Mouse (Mus musculus) testis, postnatal 14 days (tissue): ENCODE measurements around the gene Clec9a.

Source experiments
- DNase-seq: peaks from one replicate; pipeline ENCODE4 v3.0.0; 2021; ENCODE audit warnings: low spot score

Clec9a gene

DNA sequence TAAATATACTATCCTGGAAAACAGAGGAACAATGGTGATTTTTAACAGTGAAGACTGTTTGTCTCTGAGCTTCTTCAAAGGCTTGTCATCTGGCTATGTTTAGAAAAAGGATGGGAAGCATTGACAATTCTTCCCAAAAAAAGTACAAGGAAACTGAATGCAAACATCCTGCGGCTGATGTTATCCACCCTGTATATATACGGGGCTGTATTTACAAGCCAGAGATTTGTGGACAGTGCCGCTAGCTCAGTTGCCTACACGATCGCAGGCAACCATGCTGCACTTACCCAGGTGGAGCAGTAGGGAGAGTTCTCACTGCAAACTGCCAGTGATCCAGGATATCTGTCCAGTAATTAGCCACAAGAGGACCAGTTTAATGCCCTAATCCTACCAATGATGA is 16.6 kb downstream of the Clec9a start:
- no peak for DNase-seq

DNA sequence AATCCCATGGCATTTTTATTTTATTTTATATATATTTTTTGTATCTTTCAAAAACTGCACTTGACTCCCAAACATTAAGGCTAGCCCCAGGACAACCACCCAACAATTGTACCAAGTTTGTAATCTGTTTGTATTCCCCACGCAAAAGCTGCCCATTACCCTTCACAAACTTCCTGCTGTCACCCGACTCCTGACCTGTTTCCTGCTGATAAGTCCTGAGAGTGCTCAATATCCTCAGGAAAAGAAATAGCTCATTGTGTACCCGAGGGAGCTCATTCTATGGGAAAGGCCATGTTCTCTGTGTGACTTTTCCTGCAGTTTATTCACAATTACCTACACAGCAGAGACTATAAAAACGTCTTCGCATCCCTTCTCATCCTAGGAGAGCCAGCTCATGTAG is 17.1 kb downstream of the Clec9a start:
- no peak for DNase-seq

DNA sequence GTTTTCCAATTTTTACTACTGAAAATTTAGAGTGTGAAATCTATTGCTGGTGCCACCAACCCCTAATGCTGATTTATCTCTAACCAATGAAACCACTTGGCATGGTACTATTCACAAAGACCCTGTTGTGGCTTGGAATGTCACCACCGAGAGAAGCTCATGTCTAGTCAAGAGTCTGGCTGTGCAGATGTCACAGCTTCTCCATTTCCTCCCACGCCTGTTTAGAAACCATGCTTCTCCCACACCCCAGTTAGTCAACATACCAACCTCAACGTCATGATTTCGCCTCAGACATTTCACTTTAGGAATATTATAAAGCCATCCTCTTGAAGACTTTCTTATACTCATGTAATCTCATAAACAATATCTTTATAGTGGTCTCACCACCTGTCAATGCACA is 18.6 kb downstream of the Clec9a start:
- DNase-seq, result no peak

DNA sequence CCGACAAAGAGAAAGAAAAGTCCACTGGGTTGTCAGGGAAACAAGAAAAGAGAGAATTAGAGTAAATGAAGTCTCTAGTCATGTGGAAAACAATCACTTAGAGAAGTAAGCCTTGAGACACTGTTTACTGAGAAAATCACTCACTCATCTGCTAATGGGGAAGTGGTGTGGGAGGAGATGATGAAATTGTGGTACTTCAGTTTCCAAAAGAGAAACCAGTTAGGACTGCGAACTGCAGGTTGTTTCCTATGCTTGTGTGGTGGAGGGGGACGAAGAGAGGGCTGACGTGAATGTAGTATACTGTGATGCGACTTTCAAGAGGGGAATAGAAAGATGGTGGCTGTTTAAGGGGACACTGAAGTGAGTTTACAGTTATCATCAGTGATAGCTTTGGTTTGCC is 25.6 kb downstream of the Clec9a start:
- DNase-seq, result no peak

DNA sequence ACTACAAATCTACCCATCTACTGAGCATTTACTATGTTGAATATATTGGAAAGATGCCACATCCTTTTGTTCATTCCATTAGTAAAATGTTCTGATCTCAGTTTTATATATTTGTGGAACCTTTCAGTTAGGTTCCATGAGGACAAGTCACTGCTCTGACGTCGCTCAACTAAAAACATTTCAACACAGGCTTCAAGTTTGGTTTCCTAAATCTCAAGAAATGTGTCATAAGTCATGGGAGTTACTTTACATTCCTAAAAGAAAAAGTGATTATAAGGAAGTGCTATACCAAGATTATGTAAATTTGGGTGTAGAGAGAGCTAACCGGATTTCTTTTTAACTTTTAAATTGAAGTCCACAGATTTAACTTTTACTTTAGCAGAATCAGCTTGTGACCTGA is 27.4 kb downstream of the Clec9a start:
- no peak for DNase-seq

DNA sequence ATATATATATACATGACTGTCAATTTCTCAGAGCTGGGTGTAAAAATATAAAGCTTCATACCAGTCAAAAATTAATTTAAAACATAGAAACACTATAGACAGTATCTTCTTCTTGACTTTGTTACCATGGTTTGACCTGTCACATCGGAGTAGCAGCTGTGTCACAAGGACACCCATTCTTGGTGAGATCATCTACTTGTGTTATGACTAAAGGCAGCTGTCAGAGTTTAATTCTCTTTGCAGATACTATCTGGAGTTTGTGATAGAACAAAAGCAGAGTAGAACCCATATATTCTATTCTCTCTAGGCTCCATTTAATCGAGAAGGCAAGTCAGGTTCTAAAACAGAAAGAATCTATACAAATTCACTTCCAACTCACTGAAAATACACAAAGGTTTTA is 29.4 kb downstream of the Clec9a start:
- no peak for DNase-seq

DNA sequence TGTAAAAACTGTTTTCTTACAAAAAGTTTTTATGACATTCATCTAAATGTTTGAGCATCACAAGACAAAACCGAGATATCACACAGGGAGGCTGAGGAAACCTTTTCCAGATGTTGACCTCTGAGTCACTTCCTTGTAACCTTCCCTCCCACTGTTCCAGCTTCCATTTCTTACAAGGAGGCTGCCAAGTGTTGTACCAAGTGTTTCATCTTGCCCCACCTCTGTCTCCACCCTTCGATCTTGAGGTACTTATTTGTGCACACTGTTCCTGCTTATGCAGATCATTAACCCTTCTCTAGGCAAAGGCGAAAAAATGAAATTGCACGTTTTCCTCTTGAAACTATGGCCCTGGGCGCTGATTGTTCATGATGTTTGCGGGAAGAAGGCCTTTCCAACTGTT is 41.1 kb downstream of the Clec9a start:
- DNase-seq, result no peak

DNA sequence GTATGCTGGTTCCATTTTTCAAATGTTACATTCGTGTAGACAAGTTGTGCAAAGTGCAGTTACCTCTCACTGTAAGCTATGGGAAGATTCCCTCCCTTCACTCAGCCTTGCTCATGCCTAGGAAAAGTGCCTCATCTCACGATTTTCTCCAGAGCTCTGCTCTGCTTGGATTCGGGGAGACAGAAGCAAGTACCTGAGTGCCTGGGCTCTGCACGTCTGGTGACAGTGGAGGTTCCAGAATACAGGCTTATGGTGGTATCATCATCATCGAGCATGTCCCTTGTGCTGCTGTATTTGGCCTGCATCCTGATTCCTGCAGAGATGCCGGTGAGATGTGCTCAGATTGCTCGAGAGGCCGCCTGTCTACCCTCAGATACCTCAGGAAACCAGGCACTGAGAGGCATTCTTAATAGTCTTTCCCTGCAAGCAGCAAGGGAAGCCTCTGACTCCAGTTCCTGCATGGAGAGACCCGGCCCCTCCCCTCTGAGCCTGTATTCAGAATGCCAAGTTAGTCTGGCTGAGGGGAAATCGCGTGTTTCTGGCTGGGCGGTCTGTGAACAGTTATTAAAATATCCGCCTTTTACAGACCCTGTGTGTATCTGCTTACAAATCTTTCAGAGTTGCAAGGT is 42.9 kb downstream of the Clec9a start, which contains the start of gene Clec1a:
Gene Clec1a, minus strand, starts transcription at position 590 of the 629 bp plus-strand sequence.
- peak; percentile 10 for DNase-seq

DNA sequence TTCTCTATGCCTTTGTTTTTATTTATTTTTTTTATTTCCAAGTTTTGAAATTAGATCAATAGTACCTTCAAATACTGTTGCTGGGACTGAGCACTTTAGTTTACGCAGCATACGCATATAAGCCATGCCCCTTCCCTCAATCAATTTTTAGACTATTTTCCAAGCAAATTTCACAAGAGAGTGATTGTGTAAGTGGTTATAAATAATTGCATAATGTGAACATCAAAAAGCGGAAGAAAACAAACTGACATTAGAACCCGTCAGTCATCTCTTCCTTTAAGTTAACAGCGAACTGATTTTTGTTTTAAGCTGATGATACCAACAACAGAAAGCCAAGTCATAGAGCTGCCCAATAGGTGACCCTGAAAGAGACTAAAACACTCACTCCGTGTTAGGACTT is 62.7 kb downstream of the Clec9a start:
- no peak for DNase-seq

DNA sequence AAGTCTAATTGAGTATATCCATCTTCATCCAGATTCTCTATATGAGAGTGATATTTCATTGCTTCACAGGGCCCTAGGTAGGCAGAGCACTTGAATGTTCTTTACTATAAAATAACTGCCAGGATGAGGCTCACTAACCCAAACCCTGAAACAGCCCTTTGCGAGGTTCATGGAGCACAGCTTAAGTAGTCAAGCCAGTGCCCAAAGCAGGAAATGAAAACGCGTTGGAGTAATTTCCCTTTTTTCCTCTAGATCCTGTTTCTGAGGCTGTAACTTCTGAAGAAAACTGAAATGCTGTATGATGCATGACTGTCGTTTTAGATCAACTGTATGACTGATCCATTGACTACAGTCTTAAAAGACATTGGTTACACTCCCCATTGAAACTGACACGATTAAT is 64.0 kb downstream of the Clec9a start:
- no peak for DNase-seq
